Mouse (Mus musculus): Measurements from ENCODE around the gene Taok3. TPM values are rescaled to one million over a fixed set of nuclear protein-coding genes. Genes with fewer than 3 reads are reported as not detected.

The Taok3 gene
- total and polyA plus RNA-seq, 2 experiments from 2014 or later: 30.1 to 61.9 TPM

- Histone ChIP-seq H3K36me3 (ENCODE audit: insufficient read depth, low read length) (no peaks in the 10 kb centered on the region), H3K4me3 (ENCODE audit: low read depth, low read length) (no peak overlapping the region), H3K27me3 (ENCODE audit: insufficient read depth, low read length) (no peaks in the 10 kb centered on the region), H3K4me1 (ENCODE audit: insufficient read depth, low read length) (no peaks in the 10 kb centered on the region), H3K27ac (ENCODE audit: low read depth, low read length) (no peak overlapping the region), H3K9me3 (ENCODE audit: low read length) (no peaks in the 10 kb centered on the region), H3K4me2 (ENCODE audit: low read depth, low read length, poor library complexity, severe bottlenecking) (no peak overlapping the region), H3K9ac (replicated peaks; ENCODE audit: low read length, poor library complexity, severe bottlenecking) (no peak overlapping the region)
- 77% methylated on average over 2 of the region's 2 CpGs for WGBS
- TF ChIP-seq CTCF (IDR thresholded peaks at IDR 0.05): no peak
- DNase-seq (ENCODE audit: low spot score) (no peak), ATAC-seq (ENCODE audit: low FRiP score) (no peak)
Measured at GRCm38 (mm10) chr5:117165946-117166345, 46.0 kb downstream of the Taok3 start.

GRCm38 (mm10) chr5:117166811-117167365 lies 47.0 kb downstream of the Taok3 start:
- Histone ChIP-seq H3K4me1 (ENCODE audit: insufficient read depth, low read length) (no peaks in the 10 kb centered on the region), H3K4me3 (ENCODE audit: low read depth, low read length) (no peak overlapping the region), H3K27me3 (ENCODE audit: insufficient read depth, low read length) (no peaks in the 10 kb centered on the region), H3K4me2 (ENCODE audit: low read depth, low read length, poor library complexity, severe bottlenecking) (no peak overlapping the region), H3K9me3 (ENCODE audit: low read length) (no peaks in the 10 kb centered on the region), H3K36me3 (ENCODE audit: insufficient read depth, low read length) (no peaks in the 10 kb centered on the region), H3K27ac (ENCODE audit: low read depth, low read length) (no peak overlapping the region), H3K9ac (replicated peaks; ENCODE audit: low read length, poor library complexity, severe bottlenecking) (no peak overlapping the region)
- TF ChIP-seq CTCF (IDR thresholded peaks at IDR 0.05): no peak
- no peak for DNase-seq (ENCODE audit: low spot score)
- 85% methylated on average over 11 of the region's 11 CpGs for WGBS
- no peak for ATAC-seq (ENCODE audit: low FRiP score)

GRCm38 (mm10) chr5:117168351-117169100 lies 48.6 kb downstream of the Taok3 start:
- Histone ChIP-seq H3K27me3 (ENCODE audit: insufficient read depth, low read length) (no peaks in the 10 kb centered on the region), H3K36me3 (ENCODE audit: insufficient read depth, low read length) (no peaks in the 10 kb centered on the region), H3K9ac (replicated peaks; ENCODE audit: low read length, poor library complexity, severe bottlenecking) (no peak overlapping the region), H3K9me3 (ENCODE audit: low read length) (no peaks in the 10 kb centered on the region), H3K4me3 (ENCODE audit: low read depth, low read length) (no peak overlapping the region), H3K4me1 (ENCODE audit: insufficient read depth, low read length) (no peaks in the 10 kb centered on the region), H3K4me2 (ENCODE audit: low read depth, low read length, poor library complexity, severe bottlenecking) (no peak overlapping the region), H3K27ac (ENCODE audit: low read depth, low read length) (no peak overlapping the region)
- no peak for TF ChIP-seq CTCF (IDR thresholded peaks at IDR 0.05)
- DNase-seq (ENCODE audit: low spot score): no peak
- no peak for ATAC-seq (ENCODE audit: low FRiP score)
- 81% methylated on average over 14 of the region's 14 CpGs for WGBS

- no peak overlapping the region for H3K4me2 ChIP-seq (ENCODE audit: low read depth, low read length, poor library complexity, severe bottlenecking)
- DNase-seq (ENCODE audit: low spot score) (no peak), ATAC-seq (ENCODE audit: low FRiP score) (no peak)
- no peak overlapping the region for H3K4me3 ChIP-seq (ENCODE audit: low read depth, low read length)
- H3K9me3 ChIP-seq (ENCODE audit: low read length): no peaks in the 10 kb centered on the region
- no peak overlapping the region for H3K9ac ChIP-seq (replicated peaks; ENCODE audit: low read length, poor library complexity, severe bottlenecking)
- WGBS: 72% methylated on average over 7 of the region's 7 CpGs
- H3K4me1 ChIP-seq (ENCODE audit: insufficient read depth, low read length): no peaks in the 10 kb centered on the region
- H3K27ac ChIP-seq (ENCODE audit: low read depth, low read length): no peak overlapping the region
- no peaks in the 10 kb centered on the region for H3K27me3 ChIP-seq (ENCODE audit: insufficient read depth, low read length)
- H3K36me3 ChIP-seq (ENCODE audit: insufficient read depth, low read length): no peaks in the 10 kb centered on the region
- no peak for TF ChIP-seq CTCF (IDR thresholded peaks at IDR 0.05)
Measured at GRCm38 (mm10) chr5:117174057-117174456, 54.1 kb downstream of the Taok3 start.

GRCm38 (mm10) chr5:117175896-117176295 lies 56.0 kb downstream of the Taok3 start:
- 64% methylated on average over 8 of the region's 8 CpGs for WGBS
- Histone ChIP-seq H3K4me1 (ENCODE audit: insufficient read depth, low read length) (no peaks in the 10 kb centered on the region), H3K9me3 (ENCODE audit: low read length) (no peaks in the 10 kb centered on the region), H3K4me2 (ENCODE audit: low read depth, low read length, poor library complexity, severe bottlenecking) (no peak overlapping the region), H3K27me3 (ENCODE audit: insufficient read depth, low read length) (no peaks in the 10 kb centered on the region), H3K9ac (replicated peaks; ENCODE audit: low read length, poor library complexity, severe bottlenecking) (no peak overlapping the region), H3K27ac (ENCODE audit: low read depth, low read length) (no peak overlapping the region), H3K36me3 (ENCODE audit: insufficient read depth, low read length) (no peaks in the 10 kb centered on the region), H3K4me3 (ENCODE audit: low read depth, low read length) (no peak overlapping the region)
- DNase-seq (ENCODE audit: low spot score): no peak
- no peak for ATAC-seq (ENCODE audit: low FRiP score)
- no peak for TF ChIP-seq CTCF (IDR thresholded peaks at IDR 0.05)

GRCm38 (mm10) chr5:117178079-117178478 lies 58.1 kb downstream of the Taok3 start:
- Histone ChIP-seq H3K4me1 (ENCODE audit: insufficient read depth, low read length) (no peaks in the 10 kb centered on the region), H3K4me2 (ENCODE audit: low read depth, low read length, poor library complexity, severe bottlenecking) (no peak overlapping the region), H3K36me3 (ENCODE audit: insufficient read depth, low read length) (no peaks in the 10 kb centered on the region), H3K27ac (ENCODE audit: low read depth, low read length) (no peak overlapping the region), H3K9ac (replicated peaks; ENCODE audit: low read length, poor library complexity, severe bottlenecking) (no peak overlapping the region), H3K4me3 (ENCODE audit: low read depth, low read length) (no peak overlapping the region), H3K9me3 (ENCODE audit: low read length) (no peaks in the 10 kb centered on the region), H3K27me3 (ENCODE audit: insufficient read depth, low read length) (no peaks in the 10 kb centered on the region)
- DNase-seq (ENCODE audit: low spot score) (no peak), ATAC-seq (ENCODE audit: low FRiP score) (no peak)
- 30% methylated on average over 6 of the region's 6 CpGs for WGBS
- TF ChIP-seq CTCF (IDR thresholded peaks at IDR 0.05): no peak

Data from midbrain, postnatal 0 days (tissue).